Mouse (Mus musculus) heart, adult 18-20 months (tissue): ENCODE results near the gene Slc35f1. TPM values are rescaled to one million over a fixed set of nuclear protein-coding genes. Genes with fewer than 3 reads are reported as not detected.

Experiments used
- DNase-seq, 2 experiments: peaks; one replicate each; pipeline ENCODE4 v3.0.0; 2021 to 2022; ENCODE audit warnings: mixed read lengths in 1 of 2
- long read RNA-seq, 2 experiments: library from polyadenylated mRNA; stranded (forward); transcript quantifications; one replicate each; pipeline ENCODE4 v2.0.0; 2021
- total RNA-seq, 2 experiments: library from RNA; stranded (reverse); gene quantifications; 2 replicates each; pipeline ENCODE4 v1.2.3; 2021

Gene Slc35f1
- total RNA-seq: under 1 TPM; 0.67 to 0.80 TPM
- long read RNA-seq, experiment 1, partial matches to known transcripts: 1 of 1 reads
- long read RNA-seq, experiment 1, other reads (novel, unspliced or antisense): 0 of 1 reads
- long read RNA-seq, experiment 2: 0 reads

DNA sequence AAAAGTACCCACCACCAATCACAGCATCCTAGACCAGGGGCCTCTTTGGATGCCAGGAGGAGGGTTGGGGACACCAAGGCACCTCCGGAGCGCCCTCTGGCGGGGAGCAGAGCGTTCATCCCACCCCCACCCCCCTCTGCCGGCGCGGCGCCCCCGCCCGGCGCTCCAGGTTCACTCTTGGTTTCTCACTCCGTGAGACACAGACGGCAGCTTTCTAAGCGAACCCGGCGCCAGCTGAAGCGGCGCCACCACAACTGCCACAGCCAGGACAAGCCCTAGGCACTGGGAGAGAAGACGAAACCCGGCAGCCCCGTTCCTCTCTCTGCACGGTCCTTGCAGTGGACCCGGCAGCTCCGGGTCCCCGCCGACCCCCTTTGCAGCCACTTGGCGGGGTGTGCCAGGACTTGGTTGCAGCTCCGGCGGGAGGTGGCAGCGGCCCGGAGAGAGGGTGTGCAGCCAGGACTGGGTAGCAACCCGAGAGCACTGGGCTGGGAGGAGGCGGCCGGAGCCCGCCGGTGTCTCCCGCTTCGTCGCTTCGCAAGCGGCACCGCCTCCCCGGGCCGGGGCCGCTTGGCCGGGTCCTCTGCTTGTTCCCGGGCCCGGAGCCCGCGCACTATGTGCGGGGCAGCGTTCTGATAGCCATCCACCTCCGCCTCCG is at the start of gene Slc35f1:
TSS of gene Slc35f1 (plus strand) at position 200 of the 658 bp plus-strand sequence.
- peak; percentile 5 to 41 for DNase-seq

DNA sequence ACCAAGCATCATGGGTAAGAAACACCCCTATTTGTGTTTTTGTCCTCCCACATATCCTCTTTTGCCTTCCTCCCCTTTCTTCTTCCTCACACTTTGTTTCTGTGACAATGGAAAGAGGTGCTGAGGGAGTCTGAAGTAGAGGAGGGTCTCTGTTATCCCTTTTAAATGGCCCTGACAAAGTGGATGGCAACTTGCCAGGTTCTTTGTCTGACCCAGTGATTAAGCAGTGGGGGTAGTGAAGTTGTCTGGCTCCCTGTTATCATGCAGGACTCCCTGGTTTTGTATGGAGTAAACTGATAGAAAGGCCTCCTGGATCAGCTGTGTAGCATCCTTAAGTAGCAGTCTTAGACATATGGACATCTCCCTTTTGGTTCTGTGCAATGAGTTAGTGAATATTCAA is 19.1 kb upstream of the Slc35f1 start:
- DNase-seq: no peak

DNA sequence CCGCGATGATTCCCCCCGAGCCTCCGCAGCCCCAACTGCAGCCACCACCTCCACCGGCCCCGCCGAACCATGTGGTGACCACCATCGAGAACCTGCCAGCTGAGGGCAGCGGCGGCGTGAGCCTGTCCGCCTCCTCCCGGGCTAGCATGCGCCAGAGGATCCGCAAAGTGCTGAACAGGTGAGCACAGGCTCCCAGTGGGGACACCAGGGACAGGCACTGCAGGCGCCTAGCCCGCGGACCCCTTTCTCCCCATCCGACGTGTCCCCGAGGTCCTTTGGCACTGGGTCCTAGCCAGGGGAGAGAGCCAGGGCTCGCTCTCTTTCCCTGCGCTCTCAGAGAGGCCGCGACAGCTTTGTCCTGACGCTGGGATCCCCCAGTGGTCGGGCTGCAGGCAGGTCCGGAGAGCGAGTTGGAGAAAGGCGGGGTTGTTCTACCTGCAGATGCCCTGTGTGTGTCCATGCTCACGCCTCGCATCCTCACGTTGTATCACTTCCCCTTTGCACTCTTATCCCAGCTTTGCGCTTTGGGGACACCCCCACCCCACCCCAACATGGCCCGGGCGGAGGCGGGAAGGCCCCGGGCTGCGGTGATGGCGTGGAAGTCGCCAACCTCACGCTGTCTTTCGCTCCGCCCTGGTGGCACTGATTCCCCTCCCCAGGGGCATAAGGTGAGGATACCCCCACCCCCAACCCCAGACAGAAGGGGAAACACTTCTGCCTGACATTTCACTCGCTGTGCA is 829 bp downstream of the Slc35f1 start:
- DNase-seq: peak; percentile 3 to 4

DNA sequence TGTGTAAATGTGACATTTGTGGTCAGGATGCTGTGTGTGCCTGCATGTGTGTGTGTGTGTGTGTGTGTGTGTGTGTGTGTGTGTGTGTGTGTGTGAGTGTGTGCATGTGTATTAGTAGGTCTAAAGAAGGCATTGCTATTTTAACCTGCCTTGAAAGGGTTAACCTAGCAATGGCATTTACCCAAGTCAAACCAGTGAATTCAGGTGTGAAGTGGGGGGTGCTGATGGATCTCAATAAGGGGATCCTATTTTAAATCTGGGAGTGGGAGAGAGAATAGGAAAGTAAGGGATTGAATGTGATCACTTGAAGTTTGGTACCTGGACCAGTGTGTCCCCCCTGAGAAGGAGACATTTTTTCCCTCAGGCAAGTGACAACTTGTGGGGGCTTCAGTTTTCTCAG is 13.4 kb downstream of the Slc35f1 start:
- no peak for DNase-seq

DNA sequence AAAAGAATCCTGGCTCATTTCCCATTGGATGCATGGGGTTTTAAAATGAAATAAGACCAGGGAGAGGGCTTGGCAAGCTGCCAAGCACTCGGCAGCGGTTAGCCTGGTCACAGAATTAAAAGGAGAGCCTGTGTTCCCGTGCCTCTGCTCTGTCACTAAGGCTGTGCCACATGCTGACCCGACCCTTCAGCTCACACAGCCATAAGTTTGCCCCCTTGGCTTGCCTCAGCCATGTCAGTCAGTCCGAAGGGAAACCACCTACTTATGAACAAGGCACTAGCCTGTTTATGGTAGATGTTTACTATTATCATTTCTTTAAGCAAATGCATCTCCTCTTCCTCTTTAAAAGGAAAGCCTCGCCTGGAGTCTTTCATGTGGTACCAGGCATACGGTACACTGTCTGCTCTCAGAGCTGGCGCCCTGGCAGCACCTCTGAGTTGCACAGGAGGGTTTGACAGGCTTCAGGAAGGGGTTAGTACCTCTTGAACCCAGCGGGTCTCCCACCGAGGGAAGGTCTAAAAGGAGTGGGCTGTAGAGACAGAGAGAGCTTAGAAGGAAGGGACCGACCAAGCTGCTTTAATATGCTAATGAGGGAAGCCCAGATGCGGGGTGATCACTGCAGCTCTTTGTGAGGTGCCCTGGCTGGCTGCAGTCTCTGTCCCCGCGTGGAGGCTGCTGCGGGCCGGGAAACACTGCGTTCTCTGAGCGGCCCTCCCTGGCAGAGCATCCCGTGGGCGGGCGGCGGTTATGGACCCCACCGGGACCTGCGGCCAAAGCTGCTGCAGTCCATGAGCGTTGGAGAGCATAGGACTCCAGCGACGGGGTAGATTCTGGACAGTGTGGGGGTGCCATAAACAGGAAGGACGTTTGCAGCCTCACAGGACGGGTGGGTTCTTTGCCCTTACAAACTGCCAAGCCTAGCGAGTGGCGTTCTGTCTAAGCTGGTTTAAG is 14.0 kb downstream of the Slc35f1 start:
- DNase-seq: peak in 1 of 2 experiments; percentile 8

DNA sequence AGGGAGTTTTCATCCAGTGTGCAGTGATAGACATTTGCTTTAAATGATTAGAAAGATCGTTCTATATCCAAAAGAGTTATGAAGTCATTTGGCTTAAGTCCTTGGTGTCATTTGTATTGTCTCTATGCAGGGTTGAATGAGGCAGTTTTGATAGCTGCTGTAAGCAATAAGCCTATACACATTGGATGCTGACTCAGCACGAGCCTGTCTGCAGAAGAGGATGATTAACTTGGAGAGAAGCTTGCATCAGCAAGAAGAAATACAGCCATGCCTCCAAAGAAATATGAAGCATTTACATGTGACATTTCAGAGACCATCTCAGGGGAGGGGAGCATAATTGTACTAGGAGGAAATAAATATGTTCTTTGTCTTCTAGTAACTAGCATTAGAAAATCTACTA is 19.1 kb downstream of the Slc35f1 start:
- no peak for DNase-seq

DNA sequence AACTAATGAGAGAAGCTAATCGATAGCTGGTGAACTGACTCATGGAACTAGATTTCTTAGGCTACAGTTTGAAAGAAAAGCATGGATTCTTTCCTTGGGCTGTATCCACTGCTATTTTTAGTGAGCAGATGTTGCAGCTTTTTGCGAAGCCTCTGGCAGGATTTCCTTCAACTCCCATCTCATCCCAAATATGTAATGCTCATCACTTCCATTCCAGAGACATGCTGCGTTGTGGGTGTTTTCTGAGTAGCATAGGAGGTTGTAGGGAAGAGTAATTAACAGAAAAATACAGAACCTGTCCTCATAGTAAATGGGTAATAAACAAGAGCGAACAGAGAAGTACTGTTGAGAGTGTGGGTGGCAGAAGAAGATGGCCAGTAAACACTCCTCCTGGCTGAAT is 21.8 kb downstream of the Slc35f1 start:
- no peak for DNase-seq

DNA sequence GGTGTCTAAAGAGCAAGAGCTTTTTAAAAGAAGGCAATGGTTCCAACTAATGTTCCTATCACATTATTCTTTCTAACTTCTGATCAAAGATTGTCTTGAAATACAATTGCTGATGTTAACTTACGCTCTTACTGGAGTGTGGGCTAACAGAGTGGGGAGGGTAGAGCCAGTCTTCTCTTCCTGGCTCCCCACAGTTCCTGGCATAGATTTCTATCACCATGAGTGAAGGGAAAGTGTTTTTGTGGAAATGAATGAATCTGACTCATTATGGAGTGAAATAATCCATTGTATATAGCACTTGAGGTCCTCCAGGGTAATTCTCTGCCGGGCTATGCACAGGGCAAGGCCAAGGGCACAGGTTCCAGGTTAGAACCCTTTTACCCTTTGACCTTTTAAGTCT is 24.2 kb downstream of the Slc35f1 start:
- DNase-seq: no peak

DNA sequence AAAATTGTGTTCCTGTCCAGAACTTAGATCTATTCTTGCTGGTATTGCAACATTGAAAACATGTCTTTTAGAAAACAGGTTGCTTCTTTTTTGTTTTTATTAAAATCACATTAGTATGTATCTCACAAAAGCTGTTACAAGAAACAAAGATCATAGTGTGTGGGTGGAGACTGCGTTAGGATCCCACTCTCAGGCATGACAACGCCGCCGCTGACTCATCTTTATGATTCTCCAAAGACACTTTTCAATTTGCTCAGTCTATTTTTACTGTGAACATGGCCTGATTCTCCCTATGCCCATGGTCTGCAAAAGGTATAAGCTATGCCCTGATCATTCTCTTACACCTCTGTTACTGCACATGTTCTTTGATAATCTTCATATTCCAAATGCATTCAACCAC is 24.8 kb downstream of the Slc35f1 start:
- no peak for DNase-seq

DNA sequence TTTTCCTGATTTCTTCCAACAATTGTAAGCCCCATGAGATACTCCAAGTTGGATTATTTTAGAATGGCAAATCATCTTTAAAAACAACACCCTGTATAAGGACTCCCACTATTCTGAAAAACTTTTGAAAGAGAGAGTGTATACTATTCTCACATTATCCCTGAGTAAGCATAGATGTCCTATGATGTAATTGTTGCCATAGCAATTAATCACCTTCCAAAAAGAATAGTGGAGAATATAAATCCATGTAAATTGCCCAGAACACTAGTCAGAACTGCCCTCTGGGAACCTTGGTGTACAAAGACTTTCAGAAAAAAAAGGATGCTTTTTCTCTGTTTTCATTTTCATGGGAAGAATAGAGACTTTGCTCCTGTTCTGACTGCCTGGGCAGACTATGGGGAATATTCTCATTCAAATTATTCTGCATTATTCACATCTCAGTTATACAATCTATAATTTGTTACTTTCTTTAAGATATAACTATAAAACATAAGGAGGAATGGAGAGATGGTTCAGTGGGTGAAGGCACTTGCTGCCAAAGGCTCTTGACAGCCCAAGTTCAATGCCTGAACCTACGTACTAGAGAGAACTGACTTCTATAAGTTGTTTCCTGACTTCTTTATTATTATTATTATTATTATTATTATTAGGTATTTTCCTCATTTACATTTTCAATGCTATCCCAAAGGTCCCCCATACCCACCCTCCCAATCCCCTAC is 28.0 kb downstream of the Slc35f1 start:
- DNase-seq: no peak

DNA sequence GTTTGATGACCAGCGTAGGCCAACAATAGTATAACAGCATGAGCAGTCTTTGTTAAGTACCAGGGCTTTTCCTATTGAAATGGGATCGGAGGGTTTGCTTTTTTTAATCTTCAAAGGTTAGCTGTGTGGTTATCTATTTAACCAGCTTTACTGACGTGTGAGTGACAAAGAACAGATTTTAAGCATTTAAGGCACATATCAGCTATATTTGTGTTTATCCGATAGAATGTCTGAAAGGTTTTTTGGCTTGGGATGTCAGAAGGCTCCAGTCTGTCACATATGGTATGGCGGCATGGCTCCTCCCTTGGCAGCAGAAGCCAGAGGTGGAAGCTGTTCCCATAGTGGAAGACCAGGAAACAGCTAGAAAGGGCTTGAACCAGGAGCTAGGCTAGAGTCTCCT is 36.3 kb downstream of the Slc35f1 start:
- no peak for DNase-seq

DNA sequence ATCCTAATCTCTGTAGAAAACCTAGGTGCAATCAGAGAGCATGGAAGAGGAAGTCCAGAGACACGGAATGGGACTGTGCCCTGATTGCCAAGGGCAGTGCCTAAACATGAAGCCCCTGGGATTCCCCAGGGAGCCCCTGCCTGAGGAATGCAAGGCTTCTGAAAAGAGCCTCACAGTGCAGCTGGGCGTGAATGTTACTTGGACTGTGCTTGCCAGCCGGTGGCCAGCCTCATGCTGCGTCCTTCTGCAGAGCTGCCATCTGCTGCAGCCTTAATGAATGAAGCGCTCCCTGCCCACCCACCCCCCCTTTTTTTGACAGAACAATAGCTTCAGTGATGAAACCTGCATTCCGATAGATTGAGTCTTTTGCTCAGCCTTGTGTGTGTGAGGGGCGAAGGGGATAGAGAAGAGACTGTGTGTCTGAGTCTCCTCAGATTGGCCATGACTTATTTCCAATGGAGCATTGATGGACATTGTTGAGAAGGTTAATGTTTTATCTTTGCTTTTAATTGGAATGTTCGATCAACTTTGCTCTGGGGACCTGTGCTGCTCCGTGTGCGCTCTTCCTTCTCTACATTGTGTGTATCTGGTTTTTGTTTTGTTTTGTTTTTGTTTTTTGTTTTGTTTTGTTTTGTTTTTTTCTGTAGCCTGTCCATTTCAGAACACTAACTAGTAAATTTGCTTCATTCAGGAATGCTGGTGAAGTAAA is 52.5 kb downstream of the Slc35f1 start:
- DNase-seq: no peak

DNA sequence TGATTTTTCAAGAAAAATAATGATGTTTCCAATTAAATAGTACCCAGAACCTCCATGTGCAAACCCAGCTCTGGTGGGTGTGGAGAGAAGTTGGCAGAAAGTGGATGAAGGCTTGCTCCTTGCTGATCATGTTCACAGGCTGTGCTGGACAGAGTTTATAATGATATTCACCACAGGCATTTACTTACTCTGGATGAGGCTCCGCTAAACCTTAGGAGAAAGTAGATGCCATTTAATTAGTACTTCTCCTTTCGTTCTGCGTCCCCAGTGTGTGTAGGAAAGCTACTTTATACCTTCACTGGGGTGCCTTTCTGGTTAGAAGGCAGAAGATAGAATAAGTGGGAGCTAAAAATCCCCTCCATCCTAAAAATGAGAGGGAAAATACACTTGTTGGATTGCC is 53.5 kb downstream of the Slc35f1 start:
- no peak for DNase-seq

DNA sequence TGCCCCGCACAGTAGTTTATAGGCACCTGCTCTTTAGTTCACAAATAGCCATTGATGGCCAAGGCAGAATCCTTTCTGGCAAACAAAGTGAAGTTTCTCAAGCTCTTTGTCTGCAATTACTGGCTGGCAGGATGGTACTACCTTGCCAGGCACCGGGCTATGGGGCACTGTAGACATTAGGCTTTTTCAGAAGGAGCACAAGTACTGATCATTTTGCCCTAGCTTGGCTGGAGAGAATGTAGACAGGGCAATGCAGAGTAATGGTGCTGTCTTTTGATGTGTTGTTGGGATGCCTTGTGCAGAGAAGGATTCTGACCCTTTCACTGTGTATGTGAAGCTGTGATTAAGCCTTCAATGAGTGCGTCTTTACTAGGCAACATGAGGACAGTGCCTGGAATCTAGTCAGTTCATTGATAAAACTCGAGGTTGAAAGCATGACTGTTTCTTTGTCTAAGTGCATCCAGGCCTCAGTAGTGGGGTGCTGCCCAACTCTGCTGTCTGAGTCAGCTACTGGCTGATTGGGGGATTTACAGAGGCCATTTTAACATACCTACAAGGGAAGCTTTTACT is 57.8 kb downstream of the Slc35f1 start:
- DNase-seq: no peak

DNA sequence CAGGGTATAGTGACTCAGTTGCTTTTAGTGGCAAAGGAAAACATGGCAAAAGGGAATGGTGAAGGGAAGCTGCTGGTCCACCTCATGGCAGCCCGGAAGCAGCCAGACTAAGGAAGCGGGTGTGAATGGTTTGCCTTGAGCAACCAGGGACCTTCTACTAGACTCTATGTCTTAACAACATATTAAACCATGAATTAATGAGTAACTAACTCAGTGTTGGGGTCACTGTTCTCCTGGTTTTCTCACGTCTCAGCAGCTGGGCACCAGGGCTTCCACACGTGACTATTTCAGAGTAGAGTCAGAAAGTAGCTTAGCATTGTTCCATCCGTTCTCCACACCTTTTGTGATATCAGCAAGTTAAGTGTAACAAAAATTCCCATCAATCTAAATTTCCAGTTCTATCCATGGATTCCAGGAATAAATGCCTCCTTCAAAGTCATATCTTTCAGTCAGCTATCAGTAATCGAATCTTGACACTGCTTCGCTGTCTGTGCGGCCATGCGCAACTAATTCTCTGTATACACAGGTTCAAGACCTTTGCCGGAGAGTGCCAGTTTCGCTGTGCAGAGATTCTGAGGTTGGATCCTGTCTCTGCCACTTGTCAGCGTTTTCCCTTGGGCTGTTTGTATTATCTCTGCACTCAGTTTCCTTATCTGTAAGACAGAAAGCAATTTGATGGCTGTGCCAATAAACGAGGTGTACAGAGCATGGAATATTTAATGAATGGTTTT is 65.8 kb downstream of the Slc35f1 start:
- DNase-seq: no peak

DNA sequence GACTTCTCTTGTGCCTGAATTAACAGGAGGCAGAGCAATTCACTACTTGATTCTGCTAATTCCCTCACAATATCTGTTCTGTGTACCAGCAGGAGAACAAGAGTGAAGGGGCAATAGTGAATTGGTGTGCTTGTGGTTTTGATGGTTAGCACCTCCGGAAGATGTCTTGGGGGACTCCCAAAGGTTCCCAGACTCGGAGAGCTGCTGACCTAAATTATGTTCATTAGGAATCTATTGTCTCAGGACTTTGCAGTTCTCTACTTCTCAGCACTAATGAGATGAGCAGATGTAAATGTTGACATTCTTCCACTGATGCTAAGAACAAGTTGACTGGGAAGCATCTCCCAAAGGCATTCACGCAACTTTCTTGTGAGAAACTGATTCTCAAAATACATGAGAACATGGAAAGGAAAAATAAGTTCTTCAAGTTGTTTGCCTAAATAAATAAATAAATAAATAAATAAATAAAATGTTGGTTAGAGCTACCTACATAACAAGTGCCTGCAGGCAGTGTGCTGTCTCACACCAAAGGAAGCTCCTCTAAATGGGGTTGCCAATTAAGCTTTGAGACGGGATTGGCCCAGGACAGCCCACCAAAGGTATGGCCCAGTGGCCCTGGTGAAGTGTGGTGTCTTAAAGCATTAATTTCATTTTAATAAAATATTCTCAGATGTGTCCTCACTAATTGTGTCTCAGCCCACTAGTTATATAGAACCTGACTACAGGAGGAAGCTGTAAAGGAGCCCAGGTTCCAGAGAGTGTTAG is 67.3 kb downstream of the Slc35f1 start:
- no peak for DNase-seq

DNA sequence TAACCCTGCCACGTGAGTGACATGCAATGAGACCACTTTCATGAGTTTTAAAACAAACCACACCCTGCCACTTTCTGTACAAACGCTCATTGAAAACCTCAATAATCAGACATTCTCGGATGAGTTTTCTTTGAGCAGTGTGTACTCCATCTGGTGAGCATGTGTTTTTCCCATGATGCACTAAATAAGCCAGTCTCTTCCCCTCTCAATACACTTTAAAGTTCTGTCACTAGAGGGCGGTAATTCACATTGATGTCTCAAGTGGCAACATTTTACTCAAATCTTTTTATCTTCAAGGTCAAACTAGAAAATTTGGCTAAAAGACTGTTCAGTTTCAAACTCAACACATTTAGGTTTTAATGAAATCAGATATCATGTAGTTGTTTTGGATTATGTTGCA is 68.3 kb downstream of the Slc35f1 start:
- DNase-seq: peak in 1 of 2 experiments; percentile 15

DNA sequence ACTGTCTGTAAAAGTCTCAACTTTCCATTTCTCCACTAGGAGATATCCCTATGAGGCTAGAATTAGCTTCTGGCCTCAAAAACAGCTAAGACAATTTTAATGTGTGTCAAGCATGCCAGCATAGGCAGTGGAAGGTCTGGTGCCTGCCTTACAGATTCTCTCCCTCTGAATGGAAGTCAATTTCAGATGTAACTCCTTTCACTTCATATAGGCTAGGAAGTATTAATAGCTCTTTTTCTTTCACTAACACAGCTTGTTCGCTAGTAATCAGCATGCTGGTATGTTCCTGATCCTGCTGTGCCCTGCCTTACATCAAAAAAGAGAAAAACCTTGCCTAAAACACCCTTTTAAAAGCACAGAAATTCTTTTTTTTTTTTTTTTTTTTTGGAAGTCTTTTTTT is 70.2 kb downstream of the Slc35f1 start:
- DNase-seq: no peak

DNA sequence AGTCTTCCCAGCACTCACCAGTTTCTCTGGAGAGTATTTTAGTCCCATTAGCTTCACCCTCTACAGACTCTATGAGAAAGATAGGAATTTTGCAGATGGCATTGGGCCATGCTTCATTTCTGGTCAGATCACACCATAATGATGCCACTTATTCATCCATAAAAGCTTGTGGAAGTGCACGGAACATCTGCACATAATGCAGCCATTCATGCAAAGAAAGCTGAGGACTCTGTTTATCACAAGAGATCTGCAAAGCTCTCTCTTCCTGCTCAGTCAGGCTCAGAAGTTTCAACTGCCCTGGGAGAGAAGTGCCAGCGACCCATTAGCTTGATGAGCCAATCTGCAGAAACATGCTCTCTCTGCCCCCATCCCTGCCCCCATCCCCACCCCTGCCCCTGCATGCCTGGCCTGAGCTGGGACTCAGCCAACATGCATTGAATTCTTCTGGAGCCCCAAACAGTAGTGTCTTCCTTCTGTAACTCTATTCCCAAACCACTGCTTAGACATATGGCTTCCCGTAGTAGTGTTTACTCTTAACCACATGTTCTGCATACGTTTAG is 89.7 kb downstream of the Slc35f1 start:
- DNase-seq: no peak
